Mouse (Mus musculus) limb, embryonic 14.5 days (tissue): ENCODE results near the gene Tgif1. TPM values are rescaled to one million over a fixed set of nuclear protein-coding genes. Genes with fewer than 3 reads are reported as not detected.
A peak's percentile ranks its signal among the peaks of the same experiment; 100 is the strongest.

Source experiments
- ATAC-seq: fragments of 200-750 bp; cut with Nextera tagmentation; 2 replicates; pipeline ENCODE4 v1.8.0; 2017; ENCODE audit warnings: low read depth, moderate number of reproducible peaks, moderate TSS enrichment; ENCODE audit not compliant: low FRiP score
- DNase-seq: peaks from one replicate; pipeline ENCODE4 v3.0.0-alpha.2; 2015; ENCODE audit warnings: low spot score
- H3K27ac ChIP-seq: fragments of 300-500 bp; sonication (generic); replicated peaks from 2 replicates; pipeline ENCODE4 v1.5.1; 2014; ENCODE audit warnings: low read depth, mild to moderate bottlenecking, low read length, moderate library complexity, mixed read lengths
- H3K27me3 ChIP-seq: fragments of 300-500 bp; sonication (generic); 2 replicates; pipeline ENCODE4 v1.6.1; 2014; ENCODE audit warnings: low read length, mixed read lengths; ENCODE audit not compliant: control insufficient read depth, insufficient read depth
- H3K36me3 ChIP-seq: fragments of 300-500 bp; sonication (generic); 2 replicates; pipeline ENCODE4 v1.6.1; 2014; ENCODE audit warnings: mild to moderate bottlenecking, low read length, moderate library complexity, mixed read lengths; ENCODE audit not compliant: control insufficient read depth, insufficient read depth
- H3K4me1 ChIP-seq: fragments of 300-500 bp; sonication (generic); 2 replicates; pipeline ENCODE4 v1.6.1; 2014; ENCODE audit warnings: antibody characterized with exemption, low read length, mixed read lengths; ENCODE audit not compliant: control insufficient read depth, insufficient read depth
- H3K4me2 ChIP-seq: fragments of 300-500 bp; sonication (generic); replicated peaks from 2 replicates; pipeline ENCODE4 v1.6.1; 2014; ENCODE audit warnings: low read depth, mild to moderate bottlenecking, low read length, moderate library complexity; ENCODE audit not compliant: severe bottlenecking
- H3K4me3 ChIP-seq: fragments of 300-500 bp; sonication (generic); replicated peaks from 2 replicates; pipeline ENCODE4 v1.5.1; 2014; ENCODE audit warnings: low read length
- H3K9ac ChIP-seq: fragments of 300-500 bp; sonication (generic); 2 replicates; pipeline ENCODE4 v1.6.1; 2014; ENCODE audit warnings: mild to moderate bottlenecking, low read depth, low read length, moderate library complexity; ENCODE audit not compliant: severe bottlenecking
- H3K9me3 ChIP-seq: fragments of 300-500 bp; sonication (generic); 2 replicates; pipeline ENCODE4 v1.6.1; 2016; ENCODE audit warnings: low read length; ENCODE audit not compliant: control insufficient read depth
- POLR2A ChIP-seq: fragments of 200-500 bp; IDR thresholded peaks from 2 replicates; pipeline ENCODE4 v1.8.0; 2012; ENCODE audit warnings: inconsistent platforms, mild to moderate bottlenecking, moderate library complexity, borderline replicate concordance; ENCODE audit not compliant: insufficient read depth, insufficient read length; ENCODE audit errors: extremely low read depth
- WGBS: fragments of 180-500 bp; shearing (Covaris S2); extraction: QIAGEN DNeasy Blood & Tissue Kit; methylation state at CpG from one replicate; pipeline ENCODE4 v1.1.7; 2014; 5-methylcytosine and 5-hydroxymethylcytosine counted together
- polyA plus RNA-seq, 2 experiments: library from polyadenylated mRNA; depleted of rRNA in 1 of 2; stranded (reverse) in 1 of 2; unstranded in 1 of 2; fragments of >200 nt; fragmentation: Nextera tagmentation in 1 of 2; extraction: Ambion mirVana in 1 of 2; gene quantifications; 2 replicates each; pipeline versions ENCODE4 v1.2.1 to v1.2.3; 2012 to 2014

The Tgif1 gene
- polyA plus RNA-seq, 2 experiments: 52.7 to 64.8 TPM

DNA sequence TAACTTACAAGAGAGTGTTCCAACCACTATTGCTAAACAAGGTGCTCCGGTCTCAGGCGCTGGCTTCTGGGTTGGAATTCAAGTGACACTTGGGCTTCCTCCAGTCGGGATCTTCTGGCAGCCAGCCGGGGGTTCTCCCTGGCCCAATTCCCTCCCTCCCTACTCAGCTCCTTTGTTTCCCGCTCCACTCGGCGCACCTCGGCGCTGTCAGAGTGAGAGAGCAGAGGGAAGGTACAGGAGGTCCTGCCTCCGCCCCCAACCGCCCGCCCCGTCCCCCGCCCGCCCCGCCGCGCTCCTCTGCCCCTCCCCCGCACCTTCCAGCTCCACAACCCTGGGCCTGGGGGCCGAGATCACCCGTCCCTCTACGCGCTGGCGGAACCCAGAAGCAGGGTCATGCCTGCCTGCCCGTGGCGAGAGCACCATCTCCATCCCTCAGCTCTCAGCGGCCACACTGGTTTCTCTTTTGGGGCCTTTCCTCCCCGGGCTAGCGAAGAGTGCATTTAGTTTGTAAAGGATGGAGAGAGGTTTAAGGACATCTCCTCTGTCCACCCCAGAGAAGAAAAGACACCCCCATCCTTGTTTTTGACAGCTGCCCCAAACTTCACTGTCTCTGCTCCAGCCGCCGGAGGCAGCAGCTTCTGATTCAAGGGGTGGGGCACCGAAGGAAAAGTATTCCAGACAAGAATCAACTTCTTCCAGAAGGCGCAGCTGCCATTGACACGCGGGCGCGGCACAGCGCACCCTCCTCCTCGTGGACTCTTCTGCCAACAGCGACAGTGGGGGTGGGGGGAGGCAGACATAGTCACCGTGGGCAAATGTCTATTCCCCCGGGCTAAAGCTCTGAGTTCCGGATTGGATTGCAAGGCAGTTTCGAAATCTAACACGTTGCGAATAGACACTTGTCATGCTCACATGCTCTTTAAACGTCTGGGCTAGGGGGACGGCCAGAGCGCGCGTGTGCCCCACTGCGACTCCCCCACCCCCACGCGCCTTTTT is 2.1 kb downstream of the Tgif1 start:
- Histone ChIP-seq H3K9me3 (no peaks in the 10 kb centered on the region), H3K27me3 (no peaks in the 10 kb centered on the region), H3K27ac (peak overlapping the region; percentile 95), H3K4me2 (peak overlapping the region; percentile 76), H3K4me3 (peak overlapping the region; percentile 69), H3K9ac (peak overlapping the region; percentile 85), H3K4me1 (0 out of 2 replicates have a peak, but pooled peaks cover 7% of the 10 kb centered on the region), H3K36me3 (peaks cover 1% of the 10 kb centered on the region; the same call in 1 of the 2 replicates)
- peak; percentile 68 for ATAC-seq
- DNase-seq: peak; percentile 75
- WGBS: under 1% methylated on average over 50 of the region's 54 CpGs
- peak; percentile 72; the same call in 1 of the 2 replicates for TF ChIP-seq POLR2A

DNA sequence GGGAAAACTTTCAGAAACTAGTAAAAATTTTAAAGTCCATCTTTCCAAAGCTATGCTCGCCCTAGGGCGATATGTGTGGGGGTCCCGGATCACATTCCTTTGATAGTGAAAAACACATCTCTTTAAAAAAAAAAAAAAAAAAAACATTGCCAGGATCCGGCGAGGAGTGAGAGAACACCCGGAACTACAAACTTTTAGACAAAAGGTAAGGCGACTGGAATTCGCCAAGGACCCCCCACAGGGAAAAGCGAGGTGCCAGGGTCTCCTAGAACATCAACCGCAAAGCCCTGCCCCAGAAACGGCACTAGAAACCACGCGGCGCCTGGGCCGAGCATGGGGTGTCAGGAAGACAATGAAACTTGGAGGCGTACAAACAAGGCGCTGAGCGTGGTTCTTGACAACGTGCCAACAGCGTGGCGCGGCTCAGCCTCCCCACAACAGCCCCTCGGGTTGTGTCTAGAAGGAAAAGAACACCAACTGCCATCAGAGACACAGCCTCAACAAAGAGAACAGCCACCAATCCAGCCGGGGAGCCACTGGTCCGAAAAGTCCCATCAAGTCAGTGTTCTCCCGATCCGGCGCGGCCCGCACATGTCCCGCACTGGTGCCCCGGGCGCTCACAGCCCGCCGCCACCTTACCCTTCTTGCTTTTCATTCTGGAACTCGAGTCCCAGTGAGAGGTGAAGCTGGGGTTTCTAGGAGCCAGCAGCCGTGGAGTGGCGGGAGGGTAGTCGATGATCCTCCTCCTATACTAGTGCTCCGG is 2.9 kb downstream of the Tgif1 start:
- Histone ChIP-seq H3K36me3 (peaks cover 10% of the 10 kb centered on the region; the same call in 1 of the 2 replicates), H3K4me2 (peak overlapping the region; percentile 76), H3K9me3 (no peaks in the 10 kb centered on the region), H3K27ac (peak overlapping the region; percentile 95), H3K9ac (peak overlapping the region; percentile 85), H3K4me3 (peak overlapping the region; percentile 69), H3K4me1 (0 out of 2 replicates have a peak, but pooled peaks cover 7% of the 10 kb centered on the region), H3K27me3 (no peaks in the 10 kb centered on the region)
- TF ChIP-seq POLR2A: no peak
- WGBS: 0% methylated on average over 39 of the region's 40 CpGs
- DNase-seq (peak; percentile 69), ATAC-seq (peak; percentile 1)

DNA sequence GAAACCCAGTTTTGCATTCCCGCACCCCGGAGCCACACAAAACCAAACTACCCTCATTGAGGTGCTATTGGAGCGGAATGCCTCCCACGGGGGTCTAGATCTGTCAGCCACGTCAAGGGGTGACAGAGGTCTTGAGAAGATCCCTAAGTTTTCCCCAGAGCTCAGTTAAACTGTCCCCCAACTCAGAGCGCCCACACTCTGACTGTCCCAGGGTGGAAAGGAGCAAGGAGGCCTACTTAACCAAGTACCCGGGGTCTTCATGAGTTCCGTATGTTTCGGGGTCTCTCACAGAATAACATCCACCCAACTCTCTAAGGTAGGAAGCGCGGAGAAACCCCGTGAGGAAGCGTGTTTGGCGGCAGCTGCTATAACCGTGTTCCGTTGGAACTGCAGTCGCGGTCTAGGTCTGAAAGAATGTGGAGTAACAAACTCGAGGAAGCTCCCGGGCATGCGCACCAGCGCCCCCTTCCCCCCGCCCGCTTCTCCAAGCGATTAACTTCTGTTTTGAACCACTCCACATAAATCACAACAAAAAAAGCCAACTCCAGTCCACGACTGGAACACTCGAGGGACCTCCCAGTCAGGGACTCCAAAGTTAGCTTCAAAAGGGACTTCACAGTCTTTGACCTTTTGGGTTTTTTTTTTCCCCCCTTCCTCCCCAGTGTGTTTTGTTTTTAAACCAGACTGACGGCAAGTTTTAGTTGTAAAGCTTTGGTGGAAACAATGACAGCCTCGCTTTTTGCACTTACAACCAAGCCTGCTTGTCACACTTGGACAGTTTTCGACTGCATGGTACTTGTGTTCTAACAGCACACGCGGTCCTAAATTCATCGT is 3.7 kb downstream of the Tgif1 start:
- H3K4me3 ChIP-seq: peak overlapping the region; percentile 69
- 0 out of 2 replicates have a peak, but pooled peaks cover 7% of the 10 kb centered on the region for H3K4me1 ChIP-seq
- TF ChIP-seq POLR2A: peak; percentile 85; the same call in 1 of the 2 replicates
- peak overlapping the region; percentile 76 for H3K4me2 ChIP-seq
- H3K9ac ChIP-seq: peak overlapping the region; percentile 85
- ATAC-seq (peak; percentile 7; the same call in 1 of the 2 replicates), DNase-seq (peak; percentile 94)
- H3K27me3 ChIP-seq: no peaks in the 10 kb centered on the region
- no peaks in the 10 kb centered on the region for H3K9me3 ChIP-seq
- WGBS: under 1% methylated on average over 32 of the region's 33 CpGs
- H3K36me3 ChIP-seq: peaks cover 17% of the 10 kb centered on the region
- peak overlapping the region; percentile 95 for H3K27ac ChIP-seq

DNA sequence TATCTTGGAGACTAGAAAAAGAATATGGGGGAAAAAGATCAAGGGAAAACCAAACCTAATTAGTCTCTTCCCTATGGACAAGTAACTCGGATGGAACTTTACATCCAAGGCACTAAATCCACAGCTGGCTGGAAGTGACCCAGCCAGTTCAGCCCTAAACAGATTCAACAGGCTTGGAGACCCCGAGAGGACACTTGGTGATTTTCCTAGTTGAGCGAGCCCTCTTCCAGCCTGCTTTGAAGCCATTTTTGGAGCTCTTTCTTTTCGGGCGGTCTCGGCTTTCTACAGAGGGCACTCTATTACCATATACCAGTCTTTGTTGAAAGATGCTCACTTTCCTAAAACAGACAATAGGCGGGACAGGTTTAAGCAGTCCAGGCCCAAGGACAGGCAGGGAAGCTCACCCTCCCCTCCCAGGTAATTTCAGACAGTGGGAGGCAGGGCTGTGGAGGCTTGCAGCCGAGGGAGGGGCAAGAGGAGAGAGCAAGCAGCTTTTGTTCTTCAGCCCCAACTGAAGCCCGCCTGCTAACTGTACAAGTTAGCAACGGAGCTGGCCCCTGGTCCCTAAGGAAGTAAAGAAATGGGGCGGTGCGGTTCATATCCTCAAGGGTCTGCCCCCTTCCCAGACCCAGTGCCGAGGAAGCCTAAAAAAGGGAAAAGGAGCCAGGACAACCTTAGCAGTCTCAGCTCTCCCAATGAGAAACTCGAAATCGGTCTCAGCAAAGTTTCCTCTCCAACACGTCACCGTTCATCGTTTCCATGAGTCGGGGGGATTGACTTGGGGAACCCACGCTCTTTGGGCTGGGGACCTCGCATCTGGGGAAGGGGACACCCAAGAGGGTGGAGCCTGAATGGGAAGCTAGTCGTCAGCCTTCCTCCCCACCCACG is 4.6 kb downstream of the Tgif1 start:
- TF ChIP-seq POLR2A: no peak; the same call in 1 of the 2 replicates
- H3K4me3 ChIP-seq: peak overlapping the region; percentile 69
- peak; percentile 63 for DNase-seq
- H3K27ac ChIP-seq: peak overlapping the region; percentile 95
- peak overlapping the region; percentile 85 for H3K9ac ChIP-seq
- peak; percentile 36; the same call in 1 of the 2 replicates for ATAC-seq
- H3K4me1 ChIP-seq: 0 out of 2 replicates have a peak, but pooled peaks cover 3% of the 10 kb centered on the region
- peaks cover 26% of the 10 kb centered on the region for H3K36me3 ChIP-seq
- WGBS: 0% methylated on average over 22 of the region's 23 CpGs
- H3K4me2 ChIP-seq: peak overlapping the region; percentile 76
- H3K9me3 ChIP-seq: no peaks in the 10 kb centered on the region
- H3K27me3 ChIP-seq: no peaks in the 10 kb centered on the region
